Mouse (Mus musculus) brain, embryonic 14.5 days (tissue): ENCODE measurements around the gene Ddx39.

Experiments
- CTCF ChIP-seq: fragments of 200-500 bp; IDR thresholded peaks from 2 replicates; pipeline ENCODE4 v1.5.1; 2012; ENCODE audit warnings: inconsistent platforms, mild to moderate bottlenecking, moderate library complexity, borderline replicate concordance; ENCODE audit not compliant: insufficient read depth, insufficient read length; ENCODE audit errors: extremely low read depth
- POLR2A ChIP-seq: fragments of 200-500 bp; IDR thresholded peaks from 2 replicates; pipeline ENCODE4 v1.6.1; 2012; ENCODE audit warnings: mild to moderate bottlenecking, inconsistent platforms, borderline replicate concordance; ENCODE audit not compliant: poor library complexity, insufficient read depth, insufficient read length, severe bottlenecking; ENCODE audit errors: extremely low read depth

GRCm38 (mm10) chr8:83738949-83739710 is 24.2 kb downstream of the Ddx39 start:
- TF ChIP-seq POLR2A (no peak), CTCF (no peak)
